Mouse (Mus musculus) myocyte (in vitro differentiated cells): ENCODE measurements at regions not wholly inside any gene's neighbourhood (a gene's known extent, or its start where the extent isn't known, plus 50 kb on each side); places are given as distances from the start of the nearest gene placed in this dataset.

Experiments
- CEBPB ChIP-seq: IDR thresholded peaks from 2 replicates; pipeline ENCODE4 v1.6.1; 2011; ENCODE audit warnings: mild to moderate bottlenecking, moderate library complexity; ENCODE audit not compliant: poor library complexity, insufficient read depth, severe bottlenecking
- E2F4 ChIP-seq: IDR thresholded peaks from one replicate; pipeline ENCODE4 v1.6.1; 2011; ENCODE audit warnings: mild to moderate bottlenecking, control low read depth, moderate library complexity; ENCODE audit not compliant: insufficient read depth
- MAX ChIP-seq: IDR thresholded peaks from one replicate; pipeline ENCODE4 v1.6.1; 2011; ENCODE audit warnings: low read depth, mild to moderate bottlenecking, control low read depth
- MYOD1 ChIP-seq, 3 experiments: IDR thresholded peaks; one replicate each; pipeline ENCODE4 v1.6.1; 2011; ENCODE audit warnings: control low read depth in 2 of 3, low read depth in 2 of 3, mild to moderate bottlenecking in 2 of 3, moderate library complexity in 1 of 3; ENCODE audit not compliant: insufficient read length in 2 of 3, control insufficient read depth in 1 of 3
- MYOG ChIP-seq, 3 experiments: IDR thresholded peaks; one replicate each; pipeline ENCODE4 v1.6.1; 2011; ENCODE audit warnings: control low read depth in 2 of 3, low read depth in 2 of 3, mild to moderate bottlenecking in 2 of 3; ENCODE audit not compliant: insufficient read length in 2 of 3, control insufficient read depth in 1 of 3, insufficient read depth in 1 of 3
- POLR2A ChIP-seq: IDR thresholded peaks from one replicate; pipeline ENCODE4 v1.6.1; 2011; ENCODE audit warnings: low read depth, mild to moderate bottlenecking, control low read depth, moderate library complexity; ENCODE audit not compliant: insufficient read length
- POLR2AphosphoS2 ChIP-seq: IDR thresholded peaks from one replicate; pipeline ENCODE4 v1.6.1; 2011; ENCODE audit warnings: low read depth, control low read depth; ENCODE audit not compliant: insufficient read length
- TCF12 ChIP-seq: IDR thresholded peaks from one replicate; pipeline ENCODE4 v1.6.1; 2011; ENCODE audit warnings: mild to moderate bottlenecking, control low read depth; ENCODE audit not compliant: poor library complexity, insufficient read depth, severe bottlenecking
- TCF3 ChIP-seq: IDR thresholded peaks from one replicate; pipeline ENCODE4 v1.6.1; 2011; ENCODE audit warnings: low read depth, control low read depth; ENCODE audit not compliant: insufficient read length
- USF1 ChIP-seq: IDR thresholded peaks from one replicate; pipeline ENCODE4 v1.6.1; 2011; ENCODE audit warnings: low read depth, mild to moderate bottlenecking, control low read depth, moderate library complexity

DNA sequence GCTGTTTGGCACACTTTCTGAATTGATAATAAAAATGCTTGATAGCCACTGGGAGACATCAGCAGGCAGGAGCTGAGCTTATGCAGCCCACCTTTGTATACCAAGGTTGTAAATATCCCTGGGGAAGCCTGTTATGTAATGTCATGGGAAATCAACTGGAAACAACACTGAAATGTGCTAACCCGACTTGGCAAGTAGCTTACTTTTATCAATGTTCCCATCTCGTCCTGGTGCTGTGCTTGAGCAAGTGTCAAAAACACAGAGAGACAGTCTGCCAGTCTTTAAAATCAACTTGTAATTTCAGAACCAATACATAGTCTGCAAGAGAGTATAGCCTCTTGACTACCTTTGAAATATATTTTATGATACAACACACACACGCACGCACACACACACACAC is 391.7 kb upstream of the Fam241a start:
- TF ChIP-seq E2F4 (no peak), POLR2A (no peak), MYOD1 (IDR thresholded peaks at IDR 0.05; ENCODE audit: control insufficient read depth in 1 of 3, insufficient read length in 2 of 3, low read depth in 2 of 3) (no peak), MYOG (IDR thresholded peaks at IDR 0.05; ENCODE audit: control insufficient read depth in 1 of 3, insufficient read depth in 1 of 3, insufficient read length in 2 of 3, low read depth in 2 of 3) (no peak), MAX (no peak), TCF3 (no peak), CEBPB (no peak), USF1 (no peak), POLR2AphosphoS2 (no peak), TCF12 (no peak)
